Mouse (Mus musculus) liver, embryonic 14.5 days (tissue): ENCODE measurements around the gene Cd86. TPM values are rescaled to one million over a fixed set of nuclear protein-coding genes. Genes with fewer than 3 reads are reported as not detected.

Experiments used
- ATAC-seq: fragments of 200-750 bp; cut with Nextera tagmentation; 2 replicates; pipeline ENCODE4 v1.8.0; 2017; ENCODE audit warnings: moderate number of reproducible peaks, mild to moderate bottlenecking, moderate library complexity; ENCODE audit not compliant: insufficient read depth
- DNase-seq, 3 experiments: peaks; one replicate each; pipeline ENCODE4 v3.0.0-alpha.2; 2012 to 2013; ENCODE audit warnings: low read depth in 3 of 3, low spot score in 3 of 3
- H3K27ac ChIP-seq: fragments of 300-500 bp; sonication (generic); 2 replicates; pipeline ENCODE4 v1.5.1; 2014; ENCODE audit warnings: moderate library complexity, mild to moderate bottlenecking, control low read depth, inconsistent platforms
- H3K27me3 ChIP-seq: fragments of 300-500 bp; sonication (generic); 2 replicates; pipeline ENCODE4 v1.6.1; 2014; ENCODE audit warnings: mild to moderate bottlenecking, low read length, moderate library complexity; ENCODE audit not compliant: control insufficient read depth, insufficient read depth
- H3K36me3 ChIP-seq: fragments of 300-500 bp; sonication (generic); replicated peaks from 2 replicates; pipeline ENCODE4 v1.6.1; 2014; ENCODE audit warnings: low read depth; ENCODE audit not compliant: control insufficient read depth, insufficient read depth
- H3K4me1 ChIP-seq, 2 experiments: fragments of 200-500 bp in 1 of 2; fragments of 300-500 bp in 1 of 2; sonication (generic) in 1 of 2; replicated peaks; 2 replicates each; pipeline ENCODE4 v1.6.1; 2012 to 2014; ENCODE audit warnings: antibody characterized with exemption in 1 of 2, inconsistent platforms in 1 of 2, low read length in 1 of 2; ENCODE audit not compliant: control insufficient read depth in 2 of 2, insufficient read depth in 2 of 2
- H3K4me2 ChIP-seq: fragments of 300-500 bp; sonication (generic); 2 replicates; pipeline ENCODE4 v1.6.1; 2014; ENCODE audit warnings: low read depth, mild to moderate bottlenecking, control low read depth, moderate library complexity
- H3K4me3 ChIP-seq, 2 experiments: fragments of 200-500 bp in 1 of 2; fragments of 300-500 bp in 1 of 2; sonication (generic) in 1 of 2; 2 replicates each; pipeline ENCODE4 v1.5.1; 2012 to 2014; ENCODE audit warnings: low read depth in 2 of 2, low read length in 2 of 2, mild to moderate bottlenecking in 2 of 2, control low read depth in 1 of 2, inconsistent platforms in 1 of 2, moderate library complexity in 1 of 2; ENCODE audit not compliant: insufficient read depth in 1 of 2
- H3K9ac ChIP-seq: fragments of 300-500 bp; sonication (generic); replicated peaks from 2 replicates; pipeline ENCODE4 v1.6.1; 2014; ENCODE audit warnings: mild to moderate bottlenecking, control low read depth, moderate library complexity
- H3K9me3 ChIP-seq: fragments of 300-500 bp; sonication (generic); 2 replicates; pipeline ENCODE4 v1.6.1; 2016; ENCODE audit warnings: low read length, mixed read lengths; ENCODE audit not compliant: control insufficient read depth
- CTCF ChIP-seq: IDR thresholded peaks from 2 replicates; pipeline ENCODE4 v1.5.1; 2016; ENCODE audit warnings: antibody characterized with exemption, low read depth, control low read depth
- EP300 ChIP-seq: IDR thresholded peaks from 2 replicates; pipeline ENCODE4 v1.6.1; 2016; ENCODE audit warnings: antibody characterized with exemption, low read depth
- WGBS: fragments of 180-500 bp; shearing (Covaris S2); extraction: QIAGEN DNeasy Blood & Tissue Kit; methylation state at CpG from one replicate; pipeline ENCODE4 v1.1.7; 2014; ENCODE audit not compliant: insufficient replicate concordance; 5-methylcytosine and 5-hydroxymethylcytosine counted together
- polyA plus RNA-seq, 2 experiments: library from polyadenylated mRNA; depleted of rRNA in 1 of 2; stranded (reverse) in 1 of 2; unstranded in 1 of 2; fragments of >200 nt; fragmentation: Nextera tagmentation in 1 of 2; extraction: Ambion mirVana in 1 of 2; gene quantifications; 2 replicates each; pipeline versions ENCODE4 v1.2.1 to v1.2.3; 2012 to 2014

Cd86 gene
- polyA plus RNA-seq, 2 experiments = 4.8 to 7.7 TPM

DNA sequence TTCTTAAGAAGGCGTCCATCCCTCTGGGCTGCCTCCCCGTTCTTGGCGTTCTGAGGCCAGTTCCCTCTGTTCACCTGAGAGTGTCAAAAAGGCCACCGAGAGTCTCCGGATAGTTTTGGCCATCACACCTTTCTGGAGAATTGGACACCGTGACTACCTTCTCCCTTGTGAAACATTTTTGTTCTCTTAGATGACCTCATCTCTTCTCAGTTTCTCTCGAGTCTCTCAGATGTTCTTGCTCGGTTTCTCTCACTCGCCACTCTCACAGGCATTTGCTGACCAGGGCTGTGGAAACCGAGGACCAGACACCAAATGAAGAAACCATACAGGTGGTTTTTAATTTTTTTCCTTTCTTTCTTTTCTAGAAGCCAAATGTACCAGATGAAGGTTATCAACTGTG, 4.6 kb downstream of the Cd86 start:
- Histone ChIP-seq H3K9ac (no peak overlapping the region), H3K4me1 (no peaks in the 10 kb centered on the region), H3K27me3 (no peaks in the 10 kb centered on the region), H3K4me3 (no peak overlapping the region), H3K4me2 (no peak overlapping the region), H3K27ac (no peak overlapping the region), H3K9me3 (no peaks in the 10 kb centered on the region), H3K36me3 (no peaks in the 10 kb centered on the region)
- no peak for ATAC-seq
- no peak for DNase-seq
- TF ChIP-seq CTCF = no peak
- no peak for TF ChIP-seq EP300
- WGBS = 71% methylated on average over 10 of the region's 10 CpGs

- H3K9ac ChIP-seq = no peak overlapping the region
- 46% methylated on average over 4 of the region's 4 CpGs for WGBS
- no peak overlapping the region for H3K4me3 ChIP-seq
- no peak for TF ChIP-seq CTCF
- no peak for TF ChIP-seq EP300
- H3K27me3 ChIP-seq = no peaks in the 10 kb centered on the region
- no peaks in the 10 kb centered on the region for H3K4me1 ChIP-seq
- H3K4me2 ChIP-seq = no peak overlapping the region
- DNase-seq (no peak), ATAC-seq (no peak)
- H3K9me3 ChIP-seq = no peaks in the 10 kb centered on the region
- H3K36me3 ChIP-seq = no peaks in the 10 kb centered on the region
- H3K27ac ChIP-seq = no peak overlapping the region
Measured at GRCm38 (mm10) chr16:36655910-36656309, 10.0 kb downstream of the Cd86 start.

DNA sequence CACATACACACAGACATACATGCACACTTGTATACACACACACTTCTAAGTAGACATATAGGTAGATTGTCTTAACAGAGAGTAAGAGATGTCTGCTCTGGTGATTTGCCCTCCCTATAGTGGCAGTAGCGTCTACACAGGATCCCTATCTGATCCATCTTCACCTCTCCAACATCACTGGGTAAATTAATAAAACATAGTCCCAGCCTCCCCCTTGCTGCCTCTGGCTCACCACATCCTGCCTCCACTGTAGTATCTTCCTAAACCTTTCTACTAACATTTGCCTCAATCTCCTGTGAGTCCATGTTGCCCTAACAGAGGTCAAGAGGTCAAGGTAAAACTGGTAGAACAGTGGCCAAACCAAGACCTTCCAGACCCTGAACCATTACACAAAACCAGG, 10.7 kb downstream of the Cd86 start:
- no peaks in the 10 kb centered on the region for H3K4me1 ChIP-seq
- no peak overlapping the region for H3K9ac ChIP-seq
- no peaks in the 10 kb centered on the region for H3K36me3 ChIP-seq
- H3K27ac ChIP-seq = no peak overlapping the region
- TF ChIP-seq EP300 = no peak
- no peak for TF ChIP-seq CTCF
- WGBS = 69% methylated on average over 1 of the region's 1 CpGs
- no peak overlapping the region for H3K4me3 ChIP-seq
- H3K27me3 ChIP-seq = no peaks in the 10 kb centered on the region
- DNase-seq = no peak
- no peaks in the 10 kb centered on the region for H3K9me3 ChIP-seq
- no peak overlapping the region for H3K4me2 ChIP-seq
- no peak for ATAC-seq

DNA sequence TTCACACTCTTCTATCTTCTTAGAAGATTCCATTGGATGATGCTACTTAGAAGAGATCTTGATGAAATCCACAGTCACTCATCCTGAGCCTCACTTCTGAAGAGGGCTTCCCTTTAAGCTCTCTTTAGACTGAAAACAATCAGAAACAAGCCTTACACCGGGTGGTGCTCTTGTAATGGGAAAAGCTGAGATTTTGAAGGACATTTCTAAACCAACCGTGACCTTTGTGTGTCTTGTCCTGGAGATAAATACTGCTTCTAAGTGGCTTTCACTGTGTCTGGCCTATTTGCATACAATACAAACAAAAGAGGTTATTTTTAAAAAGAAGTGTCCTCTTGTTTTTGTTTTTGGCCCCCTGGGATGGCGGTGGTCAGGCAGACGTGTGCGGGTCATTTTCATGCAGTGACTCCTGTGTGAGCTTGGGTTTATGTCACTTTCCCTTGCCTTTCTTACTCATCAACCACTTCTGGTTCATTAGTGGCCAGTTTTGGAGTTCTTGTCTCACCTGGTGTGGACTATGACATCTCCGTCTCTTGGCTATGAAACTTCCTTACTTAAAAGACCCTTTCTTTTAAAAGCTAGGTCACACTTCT, 14.6 kb downstream of the Cd86 start:
- no peak for TF ChIP-seq EP300
- WGBS = 56% methylated on average over 6 of the region's 6 CpGs
- no peak overlapping the region for H3K27ac ChIP-seq
- H3K4me2 ChIP-seq = no peak overlapping the region
- H3K4me3 ChIP-seq = no peak overlapping the region
- no peaks in the 10 kb centered on the region for H3K4me1 ChIP-seq
- ATAC-seq (no peak), DNase-seq (no peak)
- no peaks in the 10 kb centered on the region for H3K27me3 ChIP-seq
- no peaks in the 10 kb centered on the region for H3K9me3 ChIP-seq
- H3K36me3 ChIP-seq = no peaks in the 10 kb centered on the region
- H3K9ac ChIP-seq = no peak overlapping the region

GRCm38 (mm10) chr16:36650511-36650910, 15.4 kb downstream of the Cd86 start:
- no peaks in the 10 kb centered on the region for H3K27me3 ChIP-seq
- no peaks in the 10 kb centered on the region for H3K9me3 ChIP-seq
- no peaks in the 10 kb centered on the region for H3K4me1 ChIP-seq
- no peak for ATAC-seq
- H3K4me3 ChIP-seq = no peak overlapping the region
- H3K4me2 ChIP-seq = no peak overlapping the region
- H3K36me3 ChIP-seq = no peaks in the 10 kb centered on the region
- H3K27ac ChIP-seq = no peak overlapping the region
- no peak for DNase-seq
- no peak overlapping the region for H3K9ac ChIP-seq
- no peak for TF ChIP-seq CTCF
- TF ChIP-seq EP300 = no peak
- 53% methylated on average over 4 of the region's 4 CpGs for WGBS
